Mouse (Mus musculus): ENCODE results near the gene Ubxn6.
A peak's percentile ranks its signal among the peaks of the same experiment; 100 is the strongest.

The Ubxn6 gene

DNA sequence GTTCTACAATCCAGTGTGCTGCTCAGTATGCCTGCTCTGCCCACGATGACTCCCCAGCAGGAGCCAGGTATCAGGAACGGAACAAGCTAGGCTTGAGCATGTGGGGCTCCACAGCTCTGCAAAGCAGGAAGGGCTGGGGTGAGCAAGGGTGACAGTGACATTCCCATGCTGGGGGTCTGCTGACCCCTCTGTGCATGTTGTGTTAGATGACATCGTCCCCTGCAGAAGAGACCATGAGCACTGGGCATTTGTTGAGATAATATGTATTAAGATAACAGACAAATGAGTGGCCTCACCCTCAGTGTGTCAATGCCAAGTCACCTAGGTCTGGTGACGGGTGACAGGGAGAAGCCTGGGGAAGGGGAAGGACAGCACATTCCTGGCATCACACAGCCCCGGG, 49.9 kb downstream of the Ubxn6 start:
- DNase-seq (ENCODE audit: low spot score): no peak

DNA sequence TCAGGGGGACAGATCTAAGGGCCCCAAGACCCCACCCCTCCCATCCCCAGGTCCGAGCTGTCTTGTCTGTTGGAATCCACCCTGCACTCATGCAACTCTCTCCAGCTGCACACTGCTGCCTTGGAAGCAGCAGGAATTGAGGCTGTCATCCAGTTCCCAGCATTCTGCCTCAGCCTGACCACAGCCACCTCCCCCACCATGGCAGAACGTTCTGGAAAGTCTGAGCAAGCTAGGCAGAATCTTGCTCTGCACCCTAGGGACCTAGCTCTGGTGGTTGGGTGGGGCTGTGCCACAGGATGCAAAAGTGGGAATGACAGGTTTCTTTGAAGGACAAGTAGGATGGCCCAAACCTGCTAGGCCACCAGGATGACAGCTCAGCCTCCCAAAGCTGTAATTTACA, 50.4 kb downstream of the Ubxn6 start:
- DNase-seq (ENCODE audit: low spot score): no peak

DNA sequence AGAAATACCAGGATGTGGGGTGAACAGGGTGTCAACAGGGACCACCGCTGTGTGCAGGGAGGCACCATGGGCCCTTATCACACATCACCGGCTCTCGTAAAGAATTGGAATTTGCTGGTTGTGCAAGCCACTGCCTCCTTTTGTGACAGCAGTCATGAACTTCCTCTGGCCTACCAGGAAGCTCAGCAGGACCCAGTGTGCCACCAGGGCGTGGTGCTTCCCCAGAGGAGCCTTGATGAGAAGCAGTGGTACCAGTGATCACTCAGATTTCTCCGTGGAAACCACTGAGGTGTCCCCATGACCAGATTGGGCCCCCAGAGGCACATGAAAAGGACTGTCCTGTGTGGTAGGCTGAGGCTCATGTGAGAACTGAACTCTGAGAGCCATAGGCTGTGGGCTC, 51.4 kb downstream of the Ubxn6 start:
- DNase-seq (ENCODE audit: low spot score): no peak

DNA sequence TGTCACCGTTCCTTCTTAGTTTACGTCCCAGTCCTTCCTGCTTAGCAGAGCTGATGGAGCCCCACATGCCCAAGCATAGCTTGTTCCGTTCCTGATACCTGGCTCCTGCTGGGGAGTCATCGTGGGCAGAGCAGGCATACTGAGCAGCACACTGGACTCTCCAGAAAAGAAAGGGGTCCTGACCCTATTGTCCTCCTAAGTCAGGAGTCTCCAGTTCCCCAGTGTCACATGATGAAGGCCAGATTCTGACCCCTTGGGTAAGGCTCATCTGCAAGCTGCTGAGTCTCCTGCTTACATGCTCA, 51.9 kb downstream of the Ubxn6 start:
- no peak for DNase-seq (ENCODE audit: low spot score)

DNA sequence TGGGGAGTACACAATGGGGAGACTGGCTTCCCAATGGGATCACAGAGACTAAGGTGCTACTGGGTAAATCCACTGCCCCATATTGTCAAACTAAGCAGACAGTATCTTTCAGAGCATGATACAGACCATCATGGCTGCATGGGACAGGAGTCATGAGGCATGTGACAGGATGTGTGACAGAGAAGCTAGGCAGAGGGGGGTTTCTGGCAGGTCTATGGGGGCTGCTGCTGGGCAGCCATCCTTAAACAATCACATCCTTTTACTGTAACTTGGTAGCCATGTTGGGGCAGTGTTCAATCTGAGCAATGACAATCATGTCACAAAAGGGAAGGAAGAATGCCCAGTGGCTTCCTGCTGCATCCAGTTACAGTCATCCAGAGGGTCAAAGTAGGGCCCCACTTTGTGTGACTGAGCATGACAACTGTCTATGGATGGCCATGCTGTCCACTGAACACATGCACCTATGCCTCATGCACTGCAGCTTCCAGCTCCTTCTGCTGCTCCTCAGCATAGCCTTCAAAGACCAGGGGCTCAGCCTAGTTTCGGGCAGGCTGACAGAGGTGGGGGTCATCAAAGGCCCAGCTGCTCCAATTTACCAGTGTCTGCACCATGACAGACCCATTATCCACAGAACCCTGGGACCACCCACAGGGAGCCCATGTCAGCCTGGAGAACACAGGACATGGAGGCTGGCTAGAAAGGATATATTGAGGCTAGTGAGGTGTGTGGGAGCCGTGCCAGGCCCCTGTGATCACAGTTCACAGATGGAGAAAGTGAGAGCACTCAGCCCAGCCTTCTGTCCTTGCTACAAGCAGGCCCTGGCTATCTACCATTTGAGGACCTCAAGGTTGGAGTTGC, 52.5 kb downstream of the Ubxn6 start:
- DNase-seq (ENCODE audit: low spot score): no peak

DNA sequence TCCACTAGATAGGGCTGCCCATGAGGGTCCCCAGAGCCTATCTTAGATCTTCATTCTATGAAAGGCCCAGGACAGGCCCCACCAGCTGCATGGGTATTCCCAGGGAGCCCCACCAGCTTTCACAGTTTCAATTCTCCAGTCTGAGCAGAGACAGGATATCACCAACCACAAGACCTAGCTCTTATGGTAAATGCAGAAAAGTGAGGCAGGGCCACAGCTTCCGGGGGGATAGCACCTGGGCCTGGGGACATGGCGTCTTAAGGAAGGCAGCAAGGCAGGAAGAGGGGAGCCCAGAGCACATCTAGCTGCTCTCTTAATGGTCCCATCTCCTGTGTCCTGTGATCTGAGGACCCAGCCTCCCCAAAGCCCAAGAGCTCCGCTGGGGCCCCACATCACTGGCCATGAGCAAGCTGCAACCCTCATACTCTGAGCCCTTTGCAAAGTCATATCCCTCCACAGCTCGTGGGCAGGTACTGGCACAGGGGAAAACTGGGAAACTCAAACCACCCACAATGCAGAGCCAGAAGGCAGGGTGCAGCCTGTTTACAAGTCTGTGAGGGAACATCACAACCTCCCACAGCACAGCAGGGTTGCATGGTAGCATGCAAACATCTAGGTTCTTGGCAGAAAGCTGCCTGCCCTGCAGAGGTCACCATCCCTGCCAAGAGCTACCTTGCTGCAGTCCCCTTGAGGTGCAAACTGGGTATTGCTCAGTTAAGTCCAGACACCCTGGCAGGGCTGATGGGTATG, 53.5 kb downstream of the Ubxn6 start:
- DNase-seq (ENCODE audit: low spot score): peak; percentile 59

DNA sequence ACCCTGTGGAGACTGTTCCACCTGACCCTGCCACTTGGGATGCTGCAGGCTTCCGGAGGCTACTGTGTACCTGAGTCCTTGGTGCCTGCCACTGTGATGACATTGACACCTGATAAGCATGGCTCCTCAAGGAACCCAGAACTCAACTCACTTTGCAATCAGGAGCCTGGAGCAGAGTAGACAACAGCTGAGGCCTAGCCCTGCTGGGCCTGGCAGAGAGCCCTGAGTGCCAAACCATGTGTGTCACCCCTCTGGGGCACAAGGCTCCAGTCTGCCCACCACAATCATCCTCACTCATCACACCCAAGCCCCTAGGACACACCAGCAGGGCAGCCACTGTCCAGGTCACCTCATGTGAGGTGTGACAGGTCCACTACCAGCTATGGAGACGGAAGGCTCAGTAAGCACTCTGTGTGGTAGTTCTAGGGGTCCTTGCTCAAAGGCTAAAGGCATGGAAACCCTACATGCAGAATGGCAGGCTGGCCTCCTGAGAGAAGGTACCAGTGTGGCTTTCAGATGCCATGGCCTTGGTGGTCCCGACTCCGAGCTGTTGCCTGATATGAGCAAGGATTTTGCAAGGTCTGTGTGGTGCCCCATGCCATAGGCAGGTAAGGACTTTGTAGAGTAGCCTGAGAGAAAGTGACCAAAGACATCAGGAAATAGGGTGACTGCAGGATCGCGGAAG, 54.3 kb downstream of the Ubxn6 start:
- no peak for DNase-seq (ENCODE audit: low spot score)

DNA sequence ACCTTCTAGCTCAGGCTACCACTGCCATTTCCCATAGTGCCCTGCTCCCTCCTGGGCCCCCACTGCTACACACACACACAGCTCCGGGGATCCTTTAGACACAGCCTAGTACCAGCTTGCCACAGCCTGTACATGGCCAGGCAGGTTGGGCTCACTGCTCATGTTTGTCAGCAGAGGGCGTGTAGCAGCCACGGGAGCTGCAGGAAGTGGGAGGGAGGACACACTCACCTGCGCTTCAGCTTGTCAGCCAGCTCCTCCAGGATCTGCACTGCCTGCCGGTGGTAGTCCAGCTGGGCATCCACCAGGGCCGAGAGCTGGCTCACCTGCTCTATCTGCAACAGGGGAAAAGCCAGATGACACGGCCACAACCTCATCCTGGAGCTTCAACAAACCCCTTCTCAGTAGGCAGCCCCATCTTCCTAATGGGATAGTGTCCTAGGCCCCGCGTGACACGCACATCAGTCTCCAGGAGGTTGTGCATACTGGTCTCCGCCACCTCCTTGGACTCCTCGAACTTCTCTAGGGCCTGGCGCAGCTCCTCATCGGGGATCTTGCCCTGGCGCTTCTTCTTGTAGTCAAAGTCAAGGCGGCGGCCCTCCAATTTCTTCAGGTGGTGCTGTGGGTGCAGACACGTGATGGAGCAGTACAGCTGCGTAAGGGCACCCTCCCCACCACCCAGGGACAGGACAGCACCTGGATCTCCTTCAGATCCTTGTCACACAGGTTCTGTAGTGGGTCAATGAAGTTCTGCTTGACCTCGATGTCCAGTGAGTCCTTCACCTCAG, 56.3 kb downstream of the Ubxn6 start:
- DNase-seq (ENCODE audit: low spot score): no peak

DNA sequence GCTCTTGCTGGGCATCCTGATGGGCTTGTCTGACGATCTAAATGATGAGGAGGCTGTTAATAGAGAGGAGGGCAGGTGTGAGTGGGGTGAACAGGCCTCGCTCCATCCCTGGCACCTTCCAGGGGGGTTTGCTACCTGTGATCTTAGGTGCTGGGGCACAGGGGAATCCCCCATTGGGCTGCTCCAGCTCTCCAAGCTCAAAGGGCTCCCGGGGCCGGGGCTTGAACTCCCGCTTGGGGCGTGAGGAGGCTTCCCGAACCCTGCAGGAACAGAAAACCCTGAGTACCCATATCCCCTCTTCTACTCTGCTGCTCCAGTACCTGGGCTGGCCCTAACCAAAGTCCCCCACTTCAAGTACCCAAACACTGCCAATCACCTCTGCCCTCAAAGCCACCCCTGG, 57.0 kb downstream of the Ubxn6 start:
- DNase-seq (ENCODE audit: low spot score): no peak
